Mouse (Mus musculus) testis, postnatal 14 days (tissue): ENCODE results near the gene Higd1a.
A peak's percentile ranks its signal among the peaks of the same experiment; 100 is the strongest.

ENCODE experiments used
- DNase-seq: peaks from one replicate; pipeline ENCODE4 v3.0.0; 2021; ENCODE audit warnings: low spot score

Gene Higd1a

DNA sequence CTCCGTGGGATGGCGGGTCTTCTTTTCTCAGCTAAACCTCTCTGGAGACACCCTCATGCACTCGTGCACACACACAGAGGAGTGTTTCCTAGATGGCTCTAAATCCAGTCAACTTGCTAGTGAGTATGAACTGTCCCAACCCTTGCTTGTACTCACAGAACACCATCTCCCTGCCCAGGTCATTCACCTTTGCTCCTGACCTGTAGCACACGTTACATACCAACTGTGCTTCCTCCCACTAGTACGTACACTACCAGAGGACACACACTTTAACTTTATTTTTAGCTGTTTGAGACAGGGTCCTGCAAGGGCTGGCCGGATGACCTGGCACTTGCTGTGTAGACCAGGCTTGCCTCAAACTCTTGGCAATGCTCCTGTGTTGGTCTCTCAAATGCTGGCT lies 20.2 kb downstream of the Higd1a start:
- DNase-seq = no peak

DNA sequence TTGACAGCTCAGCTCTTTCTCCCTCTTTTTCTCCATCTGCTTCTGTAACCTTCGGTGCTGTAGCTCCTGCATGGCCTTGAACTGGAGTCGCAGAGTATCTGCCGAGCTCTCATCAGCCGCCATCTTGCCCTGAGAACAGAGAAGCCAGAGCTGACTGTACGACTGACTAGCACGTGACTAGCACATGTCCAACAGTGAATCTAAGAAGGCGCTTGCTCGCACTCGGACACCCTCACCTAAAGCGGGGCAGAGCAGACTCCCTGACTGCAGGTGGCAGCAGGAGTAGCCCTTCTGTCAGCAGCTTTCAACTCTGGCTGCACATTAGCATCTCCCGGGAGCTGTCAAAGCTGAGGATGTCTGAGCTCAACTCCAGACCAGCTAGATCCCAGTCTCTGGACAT lies 24.3 kb downstream of the Higd1a start:
- no peak for DNase-seq

DNA sequence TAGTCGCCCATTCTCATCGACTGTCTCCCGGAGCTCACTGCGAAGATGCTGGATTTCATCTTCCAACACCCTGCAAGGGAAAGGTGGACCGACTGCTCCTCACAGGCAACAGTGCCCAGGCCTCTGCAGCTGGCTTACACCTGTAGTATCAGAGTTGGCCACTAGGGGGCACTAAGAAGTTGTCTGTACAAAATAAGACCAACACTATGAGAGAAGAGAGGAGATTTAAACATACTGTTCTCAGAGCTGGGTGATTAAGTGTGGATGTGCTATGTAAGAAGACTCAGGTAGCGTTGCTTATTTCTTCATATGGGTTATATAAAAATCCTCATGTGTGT lies 27.2 kb downstream of the Higd1a start:
- DNase-seq = peak; percentile 73

DNA sequence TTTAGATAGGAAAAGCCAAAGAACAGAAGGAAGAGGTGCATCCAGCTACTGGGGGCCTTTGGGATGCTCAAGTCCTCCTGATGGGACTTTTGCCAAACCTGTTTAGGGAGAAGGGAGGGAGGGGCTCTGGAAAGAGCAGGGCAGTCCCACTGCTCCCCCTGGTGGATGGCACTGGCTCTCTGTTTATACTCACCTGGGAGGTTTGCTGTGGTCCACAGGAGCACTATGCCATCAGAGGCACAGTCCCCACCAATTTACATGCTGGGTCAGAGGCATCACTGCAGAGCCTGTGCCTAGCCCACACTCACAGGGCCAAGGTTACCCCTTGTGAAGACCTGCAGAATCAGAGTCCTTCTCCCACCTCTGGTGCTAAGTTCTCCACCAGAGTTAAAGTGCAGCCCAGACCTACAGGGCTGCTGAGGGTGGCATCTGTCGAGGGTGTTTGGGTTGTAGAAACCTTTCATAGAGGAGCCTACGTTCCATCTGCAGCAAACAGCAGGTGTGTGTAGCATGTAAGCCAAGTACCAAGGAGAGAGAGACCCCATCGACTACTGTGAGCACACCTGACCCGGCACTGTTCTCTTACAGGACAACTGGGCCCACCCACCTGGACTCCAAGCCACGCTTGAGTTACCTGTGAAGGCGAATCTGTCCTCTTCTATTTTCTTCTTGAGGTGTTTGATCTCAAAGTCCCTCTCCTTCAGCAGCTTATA lies 27.8 kb downstream of the Higd1a start:
- DNase-seq = no peak

DNA sequence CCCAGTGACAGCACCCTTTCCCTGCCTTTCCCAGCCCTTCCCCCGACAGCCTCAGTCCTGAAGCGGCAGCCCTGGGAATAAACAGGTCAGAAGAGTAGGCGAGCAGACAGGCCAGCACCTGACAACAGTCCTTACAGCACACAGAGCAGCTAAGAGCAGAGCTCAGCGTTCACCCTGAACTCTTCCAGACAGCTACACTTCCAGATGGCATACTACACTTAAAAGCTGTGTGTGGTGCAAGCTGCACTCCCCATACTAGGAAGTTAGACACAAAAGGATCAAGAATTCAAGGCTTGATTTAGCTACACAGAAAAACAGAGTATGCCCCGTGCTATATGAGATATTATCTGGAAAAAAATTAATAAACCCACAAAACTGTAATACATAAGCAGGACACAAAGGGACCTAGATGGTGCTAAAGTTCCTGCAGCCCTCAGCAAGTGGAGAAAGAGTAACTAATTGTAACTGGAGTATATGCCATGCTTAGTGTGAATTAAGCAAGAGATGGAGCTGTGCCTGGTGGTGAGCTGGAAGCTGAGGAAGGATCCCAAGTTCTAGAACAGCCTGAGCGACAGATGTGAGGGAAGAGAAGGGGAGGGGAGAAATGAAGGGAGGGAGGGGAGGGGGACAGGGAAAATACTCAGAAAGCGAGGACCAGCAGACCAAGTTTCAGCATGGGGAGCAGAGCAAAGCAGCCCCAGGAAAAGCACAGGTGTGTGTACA lies 28.7 kb downstream of the Higd1a start:
- DNase-seq = no peak

DNA sequence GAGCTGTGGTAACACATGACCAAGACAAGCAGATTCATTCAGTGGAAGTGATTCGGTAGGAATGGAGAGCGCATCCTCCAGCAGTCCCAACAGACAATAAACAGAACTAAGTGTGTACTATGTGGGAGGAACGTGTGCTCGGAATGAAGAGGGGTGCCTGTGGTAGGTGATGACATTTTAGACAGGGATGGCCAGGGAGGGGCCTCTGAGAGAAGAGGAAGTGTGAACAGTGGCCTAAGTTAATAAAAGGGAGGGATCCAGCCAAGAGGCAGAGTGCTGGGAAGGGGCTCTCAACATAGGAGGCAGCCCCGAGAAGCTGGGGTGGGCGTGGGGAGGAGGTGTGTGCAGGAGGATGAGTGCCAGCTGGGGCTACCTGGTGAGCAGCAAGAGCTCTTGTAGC lies 29.8 kb downstream of the Higd1a start:
- DNase-seq = no peak

DNA sequence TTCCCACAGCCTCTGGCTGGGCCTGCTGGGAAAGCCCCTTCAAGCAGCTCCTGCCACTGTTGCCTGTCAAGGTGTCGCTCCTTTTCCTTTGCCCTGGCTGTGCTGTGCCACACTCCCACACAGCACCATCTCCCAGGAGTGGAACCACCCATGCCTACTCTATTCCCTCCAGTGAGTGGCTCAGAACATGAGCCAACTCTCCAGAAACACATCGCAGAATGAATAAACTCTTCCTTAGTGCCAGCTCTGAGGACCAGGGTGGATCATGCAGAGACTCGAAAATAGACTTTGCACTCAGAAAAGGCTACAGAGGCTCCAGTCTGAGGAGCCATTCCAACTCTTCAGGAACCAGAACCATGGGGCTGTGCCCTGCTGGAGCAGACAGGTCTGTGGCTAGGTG lies 31.8 kb downstream of the Higd1a start:
- no peak for DNase-seq

DNA sequence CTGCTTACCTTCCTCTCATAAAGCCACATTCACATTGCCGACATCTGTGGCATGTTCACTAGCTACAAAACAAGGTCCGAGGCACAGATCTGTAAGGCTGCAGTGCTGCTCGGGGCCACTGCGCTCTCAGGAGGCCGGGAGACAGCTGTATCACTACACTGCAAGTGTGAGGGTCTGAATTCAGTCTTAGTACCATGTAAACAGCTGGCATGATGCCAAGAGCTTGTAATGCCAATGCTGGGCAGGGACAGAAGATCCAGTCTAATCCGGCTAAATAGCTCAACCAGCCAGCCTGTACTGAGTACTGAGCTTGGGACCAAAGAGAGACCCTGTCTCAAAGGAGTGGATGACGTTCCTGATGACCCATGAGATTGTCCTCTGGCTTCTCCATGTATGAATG lies 34.2 kb downstream of the Higd1a start:
- DNase-seq = no peak

DNA sequence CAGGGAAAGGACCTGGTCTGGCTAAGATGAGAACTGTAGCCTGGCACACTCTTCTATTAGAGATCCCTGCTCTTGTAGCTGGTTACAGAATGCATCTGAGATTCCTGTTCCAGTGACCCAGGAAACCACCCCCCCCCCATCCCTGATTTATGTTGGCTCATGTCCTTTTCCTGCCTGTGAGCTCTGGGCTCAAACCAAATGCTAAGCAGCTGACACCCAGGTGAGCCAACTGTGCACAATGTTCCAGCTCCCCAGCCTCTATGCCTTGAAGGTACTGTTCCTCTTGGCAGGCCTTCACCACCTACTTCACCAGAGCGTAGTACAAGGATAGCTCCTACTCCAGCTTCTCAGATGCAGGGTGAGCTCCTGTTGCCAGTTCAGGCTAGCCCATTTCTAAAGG lies 35.1 kb downstream of the Higd1a start:
- no peak for DNase-seq

DNA sequence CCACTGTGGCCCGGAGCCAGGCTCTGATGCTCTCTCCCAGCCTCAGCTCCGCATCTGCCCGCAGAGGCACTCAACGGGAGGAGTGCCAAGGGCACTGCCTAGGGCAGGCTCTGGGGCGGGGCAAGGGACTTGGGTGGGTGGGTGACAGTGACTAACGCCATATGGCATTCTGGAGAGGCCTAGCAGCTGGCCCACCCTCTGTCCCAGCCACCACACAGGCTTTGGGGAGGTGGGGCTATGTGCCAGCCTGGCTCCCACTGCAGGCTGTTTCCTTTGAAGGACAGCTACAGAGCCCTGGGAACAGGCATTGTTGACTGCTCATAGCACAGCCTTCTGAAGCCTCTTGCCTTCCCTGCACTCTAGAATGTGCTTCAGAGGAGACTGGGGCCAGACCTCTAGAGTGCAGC lies 35.6 kb downstream of the Higd1a start:
- no peak for DNase-seq

DNA sequence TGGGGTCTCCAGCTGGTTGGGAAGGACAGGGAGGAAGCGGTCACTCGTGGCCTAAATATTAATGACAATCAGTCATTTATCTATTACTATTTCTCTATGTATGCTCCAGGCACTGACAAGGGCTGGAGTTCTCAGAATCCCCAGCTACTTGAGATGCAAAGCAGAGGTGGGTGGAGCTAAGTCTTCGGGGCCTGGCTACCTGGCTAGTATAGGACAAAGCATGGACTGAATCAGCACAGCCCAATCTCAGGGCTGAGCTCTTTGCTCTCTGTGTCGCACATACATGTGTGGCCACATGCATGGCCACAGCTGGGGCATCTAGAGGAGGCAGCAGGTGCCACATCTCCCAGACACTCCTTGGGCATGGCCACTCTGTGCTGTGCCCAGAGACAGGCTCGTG lies 37.4 kb downstream of the Higd1a start:
- no peak for DNase-seq

DNA sequence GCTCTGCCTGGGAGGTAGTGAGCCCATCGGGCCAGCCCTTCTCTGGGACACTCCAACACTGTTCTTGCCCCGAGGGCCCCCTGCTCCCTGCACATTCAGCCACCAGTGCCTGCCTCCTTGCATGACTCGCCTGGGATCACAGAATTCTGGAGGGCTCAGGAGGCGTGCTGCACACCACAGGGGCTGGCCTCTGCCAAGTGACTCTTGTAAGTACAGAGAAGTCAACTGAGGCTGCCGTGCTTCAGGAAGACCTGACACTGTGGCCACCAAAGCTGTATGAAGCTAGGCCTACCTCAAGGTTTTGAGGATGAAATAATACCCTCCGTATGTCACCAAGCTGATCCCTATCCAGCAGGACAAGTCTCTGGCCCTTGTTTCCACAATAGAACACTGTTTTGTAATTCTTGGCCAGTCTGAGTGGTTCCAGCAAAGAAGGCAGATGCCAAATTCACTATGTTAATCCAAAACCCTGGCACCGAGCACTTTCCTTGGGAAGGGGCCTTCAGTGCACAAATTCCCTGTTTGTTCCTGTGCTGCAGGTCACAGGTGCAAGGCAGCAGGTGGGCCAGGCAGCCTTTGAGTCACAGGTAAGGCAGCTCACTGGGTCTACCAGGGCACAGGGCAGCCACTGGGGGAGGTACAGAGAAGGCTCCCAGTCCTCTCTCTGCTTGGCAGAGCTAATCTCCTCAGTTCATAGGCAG lies 38.2 kb downstream of the Higd1a start:
- DNase-seq = no peak

DNA sequence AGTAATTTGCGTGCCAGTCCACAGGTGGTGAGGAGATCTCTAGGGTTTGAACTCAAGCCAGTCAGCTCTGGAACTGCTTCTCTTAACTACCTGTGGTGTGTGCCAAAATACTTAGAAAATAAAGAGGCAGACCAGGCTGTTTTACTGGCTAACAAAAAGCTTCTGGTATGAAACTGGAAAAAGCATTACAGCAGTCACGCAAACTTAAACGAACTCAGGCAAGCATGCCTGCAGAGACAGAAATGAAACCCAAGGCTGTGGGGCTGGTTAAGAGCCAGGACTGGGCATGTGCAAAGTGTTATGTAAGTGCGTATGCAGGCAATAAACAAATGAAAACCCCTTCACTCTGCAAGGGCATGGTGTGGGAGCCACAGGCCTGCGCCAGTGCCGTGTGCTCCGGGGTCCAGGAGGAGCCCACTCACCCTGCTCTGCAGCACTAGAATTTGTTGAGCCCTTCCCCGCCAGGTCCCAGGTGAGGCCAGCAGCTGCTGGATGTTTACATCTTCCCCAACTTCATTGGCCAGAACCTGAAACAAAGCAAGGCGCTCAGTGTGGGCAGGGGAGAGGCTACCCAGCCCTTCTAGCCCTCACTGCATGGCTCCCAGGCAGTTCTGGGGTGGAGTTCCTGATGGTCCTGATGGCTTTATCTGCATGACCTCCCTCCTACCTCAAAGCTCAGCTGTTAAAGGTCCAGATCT lies 38.9 kb downstream of the Higd1a start:
- DNase-seq = no peak

DNA sequence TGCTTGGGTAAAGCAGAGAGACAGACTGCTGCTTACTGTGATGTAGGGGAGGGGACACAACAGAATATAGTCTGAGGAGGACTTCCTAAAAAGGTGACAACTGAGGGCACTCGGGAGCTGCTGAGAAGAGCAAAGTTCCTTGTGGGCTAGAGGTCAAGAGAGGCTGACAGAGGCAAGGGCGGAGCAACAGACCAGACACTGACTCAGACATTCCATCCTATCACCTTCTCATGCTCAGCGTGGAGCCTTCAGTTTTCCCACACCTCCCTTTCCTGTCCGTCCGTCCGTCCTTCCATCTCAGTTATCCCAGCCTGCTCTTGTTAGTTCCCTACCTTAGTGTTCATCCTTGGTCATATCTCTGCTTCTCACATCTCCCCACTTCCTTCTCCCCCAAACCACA lies 43.0 kb downstream of the Higd1a start:
- DNase-seq = no peak

DNA sequence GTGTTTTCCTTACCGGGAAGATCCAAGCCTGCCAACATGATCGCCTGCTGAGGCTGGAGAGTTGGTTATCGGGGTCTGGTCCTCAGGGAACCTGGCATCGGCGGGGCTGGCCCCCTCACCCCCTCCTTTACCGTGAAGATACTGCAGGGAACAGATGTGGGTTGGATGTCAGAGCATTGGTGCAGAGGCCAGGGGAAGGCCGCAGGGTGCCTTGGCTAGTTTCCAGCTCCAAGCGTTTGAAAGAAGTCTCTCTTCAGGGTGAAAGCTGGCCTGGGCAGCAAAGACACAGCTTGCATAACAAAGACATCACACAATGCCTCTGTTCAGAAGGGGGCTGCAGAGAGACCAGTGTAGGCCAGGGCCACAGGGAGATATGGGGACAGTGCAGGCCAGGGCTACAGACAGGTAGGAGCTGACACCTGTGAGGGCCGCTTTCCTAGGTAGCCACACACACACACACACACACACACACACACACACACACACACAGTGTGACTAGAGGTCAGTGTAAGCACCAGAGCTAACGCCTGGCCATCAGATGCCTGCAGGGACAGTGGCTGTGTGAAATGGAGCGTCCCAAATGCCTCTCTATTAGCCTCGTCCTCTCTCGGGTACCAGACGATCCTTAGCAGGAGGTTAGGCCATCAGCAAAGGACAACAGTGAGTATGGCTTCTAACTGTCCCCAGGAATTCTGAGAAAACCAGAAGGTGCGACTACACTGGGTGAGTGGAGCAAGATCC lies 47.9 kb downstream of the Higd1a start:
- peak; percentile 56 for DNase-seq

DNA sequence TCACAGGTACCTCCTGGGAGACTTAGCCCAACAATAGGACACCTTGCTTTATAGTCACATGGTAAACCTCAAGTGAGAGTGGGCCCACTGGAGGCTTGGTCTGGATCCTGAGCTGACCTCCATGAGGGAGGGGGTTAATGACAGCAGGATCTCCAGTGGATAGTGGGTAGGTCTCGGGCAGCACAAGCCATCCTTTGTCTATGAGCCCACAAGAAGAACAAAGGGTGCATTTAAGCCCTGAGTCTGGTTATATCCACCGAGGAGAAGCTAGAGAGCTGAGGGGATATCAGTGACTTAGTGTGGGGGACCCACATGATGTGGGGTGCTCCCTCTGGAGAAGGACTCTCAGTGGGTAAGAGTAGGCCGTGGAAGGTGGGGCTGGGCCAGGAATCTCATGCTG lies 49.7 kb downstream of the Higd1a start:
- no peak for DNase-seq

DNA sequence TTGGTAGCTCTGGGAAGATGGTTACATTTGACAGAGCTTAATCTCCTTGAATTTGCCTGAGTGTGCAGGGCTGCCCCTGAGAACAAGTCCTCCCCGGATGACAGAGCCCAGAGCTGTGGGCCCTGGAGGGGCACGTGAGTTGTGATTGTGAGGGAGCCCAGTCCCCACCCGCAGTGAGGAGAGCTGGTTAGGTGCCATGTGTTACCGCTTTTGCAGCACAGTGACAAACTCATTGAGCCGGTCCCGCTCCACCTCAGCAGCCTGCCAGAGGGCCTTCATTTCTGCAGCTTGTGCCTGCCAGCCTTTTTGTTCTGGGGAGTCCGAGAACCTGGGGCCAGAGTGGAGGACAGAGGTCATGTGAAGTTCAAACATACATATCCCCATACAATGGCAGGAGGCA lies 50.2 kb downstream of the Higd1a start:
- DNase-seq = no peak

DNA sequence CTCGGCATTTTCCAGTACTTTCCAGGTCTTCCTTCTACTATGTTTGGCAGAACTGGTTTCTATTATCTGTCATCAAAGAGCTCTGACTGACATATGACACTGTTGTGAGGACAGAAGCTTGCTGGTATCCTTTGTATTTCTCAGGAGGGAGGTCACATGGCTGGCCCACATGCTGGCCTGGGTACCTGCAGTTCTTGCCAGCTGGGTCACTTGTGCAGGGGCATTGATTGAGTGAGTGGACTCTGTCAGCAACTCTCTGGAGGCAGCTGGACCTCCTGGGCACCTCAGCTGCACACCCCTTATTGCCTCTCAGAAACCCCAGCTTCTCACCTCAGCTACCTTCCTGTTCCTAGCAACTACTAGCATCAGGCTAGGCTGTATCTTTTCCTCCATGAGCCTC lies 50.6 kb downstream of the Higd1a start:
- DNase-seq = no peak

DNA sequence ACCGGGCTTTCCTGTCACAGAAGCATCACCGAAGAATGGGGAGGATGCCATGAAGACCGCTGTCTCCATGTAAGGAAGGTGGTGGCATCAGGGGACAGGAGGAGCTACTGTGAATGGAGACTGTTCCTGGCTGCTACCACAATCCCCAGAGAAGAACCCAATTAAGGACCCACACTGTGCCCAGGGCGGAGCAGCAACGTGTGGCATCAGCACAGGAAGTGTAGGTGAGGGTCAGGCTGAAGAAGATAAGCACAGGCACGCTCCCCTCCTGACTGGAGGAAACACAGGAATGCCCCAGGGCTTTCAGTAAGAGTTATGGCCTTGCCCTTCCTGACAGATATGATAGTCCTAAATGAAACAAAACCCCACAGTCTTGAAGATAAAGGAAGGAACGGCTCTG lies 55.4 kb downstream of the Higd1a start:
- no peak for DNase-seq

DNA sequence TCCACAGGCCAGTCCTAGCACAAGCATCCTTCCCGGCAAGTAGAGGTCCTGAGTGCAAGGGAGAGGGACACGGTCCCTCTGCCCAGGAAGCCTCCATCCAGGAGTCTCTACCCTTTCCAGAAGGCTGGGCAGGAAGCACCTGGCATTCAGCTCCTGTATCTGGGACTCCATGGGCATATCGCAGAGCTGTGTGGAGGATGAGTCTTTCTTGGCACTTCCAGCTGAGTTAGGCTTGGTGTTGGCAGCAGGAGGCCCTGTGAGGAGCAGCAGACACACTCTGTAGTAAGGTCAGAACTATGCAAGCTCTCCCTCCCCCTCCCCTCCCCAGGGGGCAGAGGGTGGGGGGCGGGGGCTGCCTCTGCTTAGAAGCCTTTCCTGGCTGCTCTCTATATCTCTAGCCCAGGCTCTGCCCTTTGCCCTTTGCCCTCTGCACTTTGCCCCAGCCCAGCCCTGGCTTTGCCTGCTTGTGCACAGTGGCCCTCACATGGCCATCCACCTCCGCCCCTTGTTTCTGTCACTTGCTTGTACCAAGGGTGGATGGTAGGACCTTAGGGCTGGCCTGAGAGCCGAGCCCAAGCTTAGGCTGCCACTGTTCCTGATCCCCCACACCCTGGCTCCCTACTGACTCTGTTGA lies 59.2 kb downstream of the Higd1a start:
- no peak for DNase-seq
